Mouse (Mus musculus) spleen, adult 2 months (tissue): ENCODE measurements at regions not wholly inside any gene's neighbourhood (a gene's known extent, or its start where the extent isn't known, plus 50 kb on each side); places are given as distances from the start of the nearest gene placed in this dataset.

ENCODE experiments used
- CTCF ChIP-seq: fragments of 200-500 bp; IDR thresholded peaks from 2 replicates; pipeline ENCODE4 v1.5.1; 2011; ENCODE audit warnings: mild to moderate bottlenecking, inconsistent platforms; ENCODE audit not compliant: insufficient read depth, insufficient read length, insufficient replicate concordance; ENCODE audit errors: extremely low read depth
- POLR2A ChIP-seq: fragments of 200-500 bp; IDR thresholded peaks from 2 replicates; pipeline ENCODE4 v1.6.1; 2011; ENCODE audit warnings: low read depth, low read length, inconsistent platforms

GRCm38 (mm10) chr13:26217299-26217698, 552.7 kb downstream of the Hdgfl1 start:
- TF ChIP-seq CTCF (no peak), POLR2A (no peak)
